Mouse (Mus musculus) limb, embryonic 11.5 days (tissue): ENCODE measurements at regions not wholly inside any gene's neighbourhood (a gene's known extent, or its start where the extent isn't known, plus 50 kb on each side); places are given as distances from the start of the nearest gene placed in this dataset.
A peak's percentile ranks its signal among the peaks of the same experiment; 100 is the strongest.
"Not testable (repeated sequence)": the region's sequence is repeated elsewhere in the genome, so short reads cannot be mapped to it uniquely, and the experiment has no call there.

Source experiments
- ATAC-seq: fragments of 200-750 bp; cut with Nextera tagmentation; 2 replicates; pipeline ENCODE4 v1.8.0; 2017; ENCODE audit warnings: low read depth; ENCODE audit not compliant: insufficient number of reproducible peaks, low FRiP score, low TSS enrichment
- DNase-seq: peaks from one replicate; pipeline ENCODE4 v3.0.0-alpha.2; 2015; ENCODE audit warnings: low spot score
- H3K27ac ChIP-seq: fragments of 300-500 bp; sonication (generic); replicated peaks from 2 replicates; pipeline ENCODE4 v1.5.1; 2014; ENCODE audit warnings: low read depth, mild to moderate bottlenecking, low read length
- H3K27me3 ChIP-seq: fragments of 300-500 bp; sonication (generic); 2 replicates; pipeline ENCODE4 v1.6.1; 2014; ENCODE audit warnings: mild to moderate bottlenecking, low read length, mixed read lengths; ENCODE audit not compliant: control insufficient read depth, insufficient read depth
- H3K36me3 ChIP-seq: fragments of 300-500 bp; sonication (generic); 2 replicates; pipeline ENCODE4 v1.6.1; 2014; ENCODE audit warnings: mild to moderate bottlenecking, low read length, moderate library complexity, mixed read lengths; ENCODE audit not compliant: control insufficient read depth, insufficient read depth
- H3K4me1 ChIP-seq: fragments of 300-500 bp; sonication (generic); 2 replicates; pipeline ENCODE4 v1.6.1; 2014; ENCODE audit warnings: low read length, mixed read lengths; ENCODE audit not compliant: control insufficient read depth, insufficient read depth
- H3K4me2 ChIP-seq: fragments of 300-500 bp; sonication (generic); 2 replicates; pipeline ENCODE4 v1.6.1; 2014; ENCODE audit warnings: low read depth, mild to moderate bottlenecking, moderate library complexity; ENCODE audit not compliant: severe bottlenecking
- H3K4me3 ChIP-seq: fragments of 300-500 bp; sonication (generic); 2 replicates; pipeline ENCODE4 v1.5.1; 2014; ENCODE audit warnings: low read depth, low read length
- H3K9ac ChIP-seq: fragments of 300-500 bp; sonication (generic); 2 replicates; pipeline ENCODE4 v1.6.1; 2014; ENCODE audit warnings: mild to moderate bottlenecking, low read length
- H3K9me3 ChIP-seq: fragments of 300-500 bp; sonication (generic); 2 replicates; pipeline ENCODE4 v1.6.1; 2016; ENCODE audit warnings: low read length; ENCODE audit not compliant: control insufficient read depth
- WGBS: fragments of 180-500 bp; shearing (Covaris S2); extraction: QIAGEN DNeasy Blood & Tissue Kit; methylation state at CpG from one replicate; pipeline ENCODE4 v1.1.7; 2014; 5-methylcytosine and 5-hydroxymethylcytosine counted together

DNA sequence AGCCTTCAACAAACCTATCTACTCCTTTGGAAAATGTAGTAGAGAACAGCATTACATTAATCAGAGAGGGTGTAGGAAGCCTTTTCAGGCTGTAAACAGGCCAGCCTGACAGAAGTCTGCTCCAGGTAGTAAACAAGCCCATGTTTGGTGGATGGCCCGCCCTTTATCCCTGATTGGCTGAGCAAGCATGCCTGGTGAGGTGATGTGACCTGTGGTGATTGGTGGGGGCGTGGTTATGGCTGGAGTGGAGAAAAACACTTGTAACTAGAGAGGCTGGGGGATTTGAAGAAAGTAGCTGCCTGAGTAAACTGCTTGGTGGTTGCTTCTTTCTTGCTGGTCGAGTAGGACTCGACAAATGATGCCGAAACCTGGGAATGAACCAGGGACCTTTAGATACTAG is 621.3 kb upstream of the Dsel start:
- not testable (repeated sequence) for DNase-seq, H3K27me3 ChIP-seq, ATAC-seq, H3K4me2 ChIP-seq, H3K36me3 ChIP-seq, H3K9ac ChIP-seq, H3K27ac ChIP-seq, H3K4me1 ChIP-seq, H3K9me3 ChIP-seq, H3K4me3 ChIP-seq
- WGBS = 92% methylated on average over 5 of the region's 5 CpGs

- Histone ChIP-seq H3K27me3 (no peaks in the 10 kb centered on the region), H3K36me3 (no peaks in the 10 kb centered on the region), H3K4me1 (no peaks in the 10 kb centered on the region), H3K27ac (no peak overlapping the region), H3K9me3 (no peaks in the 10 kb centered on the region), H3K4me3 (no peak overlapping the region), H3K9ac (no peak overlapping the region), H3K4me2 (no peak overlapping the region)
- peak; percentile 58; the same call in 1 of the 2 replicates for ATAC-seq
- DNase-seq = peak; percentile 67
- 42% methylated on average over 11 of the region's 11 CpGs for WGBS
Observed at GRCm38 (mm10) chr1:112456047-112456446, 591.3 kb upstream of the Dsel start.

DNA sequence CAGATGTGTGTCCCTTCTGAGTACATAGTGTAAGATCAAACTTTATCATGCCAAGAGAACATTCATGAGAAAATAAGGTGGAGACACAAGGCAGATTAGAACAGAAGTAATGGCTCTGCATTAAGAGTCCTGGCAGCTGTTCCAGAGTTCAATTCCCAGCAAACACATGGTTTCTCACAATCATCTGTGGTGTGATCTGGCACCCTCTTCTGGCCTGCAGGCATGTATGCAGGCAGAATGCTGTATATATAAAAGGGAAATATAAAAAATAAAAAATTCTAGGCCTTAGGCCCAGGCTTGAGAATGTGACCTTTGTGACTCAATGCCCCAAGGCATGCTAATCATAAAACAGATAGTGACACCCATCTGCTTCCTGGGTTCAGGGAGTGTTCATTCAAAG is 587.7 kb upstream of the Dsel start:
- H3K9ac ChIP-seq = no peak overlapping the region

GRCm38 (mm10) chr1:112451622-112452021 is 586.9 kb upstream of the Dsel start:
- no peak overlapping the region for H3K9ac ChIP-seq
- no peaks in the 10 kb centered on the region for H3K9me3 ChIP-seq
- DNase-seq (no peak), ATAC-seq (no peak; the same call in 1 of the 2 replicates)
- WGBS = 22% methylated on average over 2 of the region's 2 CpGs
- H3K36me3 ChIP-seq = no peaks in the 10 kb centered on the region
- H3K4me1 ChIP-seq = no peaks in the 10 kb centered on the region
- no peak overlapping the region for H3K4me3 ChIP-seq
- no peak overlapping the region for H3K27ac ChIP-seq
- H3K27me3 ChIP-seq = no peaks in the 10 kb centered on the region
- no peak overlapping the region for H3K4me2 ChIP-seq

More for the DNA sequence above, 587.7 kb upstream of the Dsel start:
- no peaks in the 10 kb centered on the region for H3K27me3 ChIP-seq
- DNase-seq = no peak
- H3K4me1 ChIP-seq = no peaks in the 10 kb centered on the region
- H3K9me3 ChIP-seq = no peaks in the 10 kb centered on the region
- H3K4me2 ChIP-seq = no peak overlapping the region
- H3K27ac ChIP-seq = no peak overlapping the region
- H3K36me3 ChIP-seq = no peaks in the 10 kb centered on the region
- no peak for ATAC-seq
- no peak overlapping the region for H3K4me3 ChIP-seq

DNA sequence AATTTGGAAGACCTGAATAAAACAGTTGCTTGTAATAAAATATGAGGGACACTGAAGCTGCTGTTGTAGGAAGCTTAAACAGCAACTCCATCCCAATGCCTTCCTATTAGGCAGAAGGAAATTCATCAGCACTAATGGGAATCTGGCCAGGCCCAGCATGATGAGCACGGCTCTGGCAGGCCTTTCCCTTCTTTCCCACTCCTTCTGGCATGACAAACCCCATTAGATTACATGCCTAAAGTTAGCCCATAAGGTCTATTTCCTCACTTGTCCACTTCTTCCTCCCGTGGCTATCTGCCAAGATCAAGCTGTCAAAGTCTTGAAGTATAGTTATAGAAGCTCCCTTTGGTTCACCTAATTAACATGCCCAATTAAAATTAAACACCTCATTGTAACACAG is 574.4 kb upstream of the Dsel start:
- DNase-seq = no peak
- 70% methylated on average over 2 of the region's 2 CpGs for WGBS
- no peaks in the 10 kb centered on the region for H3K4me1 ChIP-seq
- no peak overlapping the region for H3K4me2 ChIP-seq
- H3K27me3 ChIP-seq = no peaks in the 10 kb centered on the region
- H3K9me3 ChIP-seq = no peaks in the 10 kb centered on the region
- no peak overlapping the region for H3K9ac ChIP-seq
- H3K27ac ChIP-seq = no peak overlapping the region
- H3K4me3 ChIP-seq = no peak overlapping the region
- ATAC-seq = no peak
- H3K36me3 ChIP-seq = no peaks in the 10 kb centered on the region

- Histone ChIP-seq H3K9ac (peak overlapping the region; percentile 45; the same call in 1 of the 2 replicates), H3K4me2 (peak overlapping the region; percentile 81), H3K36me3 (no peaks in the 10 kb centered on the region), H3K4me1 (no peaks in the 10 kb centered on the region), H3K27me3 (0 out of 2 replicates have a peak, but pooled peaks cover 2% of the 10 kb centered on the region), H3K4me3 (peak overlapping the region; percentile 33), H3K27ac (no peak overlapping the region), H3K9me3 (no peaks in the 10 kb centered on the region)
- DNase-seq = peak; percentile 64
- WGBS = 5% methylated on average over 37 of the region's 37 CpGs
- peak; percentile 87 for ATAC-seq
Observed at GRCm38 (mm10) chr1:112416350-112417083, 551.8 kb upstream of the Dsel start.

DNA sequence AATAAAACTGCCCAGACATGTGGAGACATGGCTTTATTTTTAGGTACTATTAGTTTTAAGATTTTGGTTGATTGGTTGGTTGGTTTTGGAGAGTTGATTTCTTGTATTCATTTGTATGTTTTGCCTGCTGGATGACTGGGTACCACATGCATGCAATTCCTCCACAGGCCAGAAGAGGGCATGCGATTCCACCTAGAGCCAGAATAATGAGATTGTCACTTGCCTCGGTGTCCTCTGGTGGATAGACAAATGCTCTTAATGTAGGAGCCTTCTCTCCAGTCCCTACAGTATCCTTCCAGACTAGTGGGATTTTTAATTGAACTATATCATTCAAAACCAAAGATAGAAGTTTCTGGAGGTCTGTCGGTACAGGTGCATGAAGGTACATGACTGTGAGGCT is 524.1 kb upstream of the Dsel start:
- H3K4me2 ChIP-seq = no peak overlapping the region
- H3K4me3 ChIP-seq = no peak overlapping the region
- 40% methylated on average over 3 of the region's 3 CpGs for WGBS
- H3K9ac ChIP-seq = no peak overlapping the region
- H3K36me3 ChIP-seq = no peaks in the 10 kb centered on the region
- H3K9me3 ChIP-seq = no peaks in the 10 kb centered on the region
- H3K27ac ChIP-seq = no peak overlapping the region
- ATAC-seq (no peak), DNase-seq (peak; percentile 61)
- H3K27me3 ChIP-seq = no peaks in the 10 kb centered on the region
- H3K4me1 ChIP-seq = no peaks in the 10 kb centered on the region

GRCm38 (mm10) chr1:112384015-112384414 is 519.3 kb upstream of the Dsel start:
- Histone ChIP-seq H3K4me2 (no peak overlapping the region), H3K27ac (no peak overlapping the region), H3K36me3 (no peaks in the 10 kb centered on the region), H3K9me3 (no peaks in the 10 kb centered on the region), H3K27me3 (no peaks in the 10 kb centered on the region), H3K9ac (no peak overlapping the region), H3K4me1 (no peaks in the 10 kb centered on the region), H3K4me3 (no peak overlapping the region)
- DNase-seq (no peak), ATAC-seq (no peak)
- WGBS = 62% methylated on average over 1 of the region's 1 CpGs
